Mouse (Mus musculus): ENCODE data around the gene Popdc2.

Gene Popdc2

GRCm38 (mm10) chr16:38358256-38358812, 3.7 kb upstream of the Popdc2 start:
- no peak for DNase-seq

- DNase-seq: no peak
These were observed 2.8 kb upstream of the Popdc2 start for GRCm38 (mm10) chr16:38359241-38359640.

GRCm38 (mm10) chr16:38359857-38360256, 2.2 kb upstream of the Popdc2 start:
- DNase-seq: no peak

- DNase-seq: no peak
These were observed 1.7 kb upstream of the Popdc2 start for GRCm38 (mm10) chr16:38360317-38360716.

GRCm38 (mm10) chr16:38362493-38363255, 665 bp downstream of the Popdc2 start:
- no peak for DNase-seq

GRCm38 (mm10) chr16:38363256-38363595, 1.2 kb downstream of the Popdc2 start:
- DNase-seq: no peak

- DNase-seq: no peak
These were observed 1.6 kb downstream of the Popdc2 start for GRCm38 (mm10) chr16:38363657-38364056.

GRCm38 (mm10) chr16:38365390-38365789, 3.4 kb downstream of the Popdc2 start:
- DNase-seq: no peak

GRCm38 (mm10) chr16:38366231-38366630, 4.2 kb downstream of the Popdc2 start:
- DNase-seq: no peak

GRCm38 (mm10) chr16:38368336-38368735, 6.3 kb downstream of the Popdc2 start:
- DNase-seq: no peak

GRCm38 (mm10) chr16:38369000-38369399, 7.0 kb downstream of the Popdc2 start:
- DNase-seq: no peak

GRCm38 (mm10) chr16:38369431-38369830, 7.4 kb downstream of the Popdc2 start:
- no peak for DNase-seq

- DNase-seq: no peak
These were observed 8.0 kb downstream of the Popdc2 start for GRCm38 (mm10) chr16:38369992-38370484.

GRCm38 (mm10) chr16:38370633-38371374, 8.8 kb downstream of the Popdc2 start:
- DNase-seq: no peak

- DNase-seq: no peak
These were observed 9.8 kb downstream of the Popdc2 start for GRCm38 (mm10) chr16:38371705-38372296.

GRCm38 (mm10) chr16:38372876-38373275, 10.9 kb downstream of the Popdc2 start:
- DNase-seq: no peak

- no peak for DNase-seq
These were observed 11.4 kb downstream of the Popdc2 start for GRCm38 (mm10) chr16:38373439-38373838.

- no peak for DNase-seq
These were observed 11.9 kb downstream of the Popdc2 start for GRCm38 (mm10) chr16:38373941-38374340.

- DNase-seq: peak; percentile 15
These were observed 12.6 kb downstream of the Popdc2 start for GRCm38 (mm10) chr16:38374379-38375140.

- DNase-seq: no peak
These were observed 13.2 kb downstream of the Popdc2 start for GRCm38 (mm10) chr16:38375182-38375581.

GRCm38 (mm10) chr16:38376163-38376840, 14.3 kb downstream of the Popdc2 start:
- DNase-seq: peak; percentile 41

- DNase-seq: no peak
These were observed 14.8 kb downstream of the Popdc2 start for GRCm38 (mm10) chr16:38376841-38377249.
